Mouse (Mus musculus) ES-E14 (cell line): Measurements from ENCODE around the gene Alkbh4. TPM values are rescaled to one million over a fixed set of nuclear protein-coding genes. Genes with fewer than 3 reads are reported as not detected.

Experiments used
- DNase-seq: peaks from one replicate; pipeline ENCODE4 v3.0.0-alpha.2; 2013; ENCODE audit warnings: low read depth, low spot score
- H3K27ac ChIP-seq: 2 replicates; pipeline ENCODE4 v1.5.1; 2012; ENCODE audit warnings: low read depth, mild to moderate bottlenecking, low read length, moderate library complexity, mixed read lengths; ENCODE audit not compliant: poor library complexity, insufficient read depth, severe bottlenecking
- H3K36me3 ChIP-seq: 2 replicates; pipeline ENCODE4 v1.6.1; 2012; ENCODE audit warnings: mild to moderate bottlenecking, low read length, moderate library complexity, mixed read lengths; ENCODE audit not compliant: control insufficient read depth, poor library complexity, insufficient read depth, severe bottlenecking
- H3K4me1 ChIP-seq, 2 experiments: fragments of 150-350 bp in 1 of 2; sonication (generic) in 1 of 2; 2 replicates each; pipeline ENCODE4 v1.6.1; 2012; ENCODE audit warnings: low read length in 2 of 2, mild to moderate bottlenecking in 1 of 2, mixed read lengths in 1 of 2; ENCODE audit not compliant: control insufficient read depth in 2 of 2, insufficient read depth in 2 of 2, poor library complexity in 1 of 2
- H3K4me3 ChIP-seq, 2 experiments: fragments of 150-350 bp in 1 of 2; sonication (generic) in 1 of 2; 2 replicates each; pipeline ENCODE4 v1.5.1; 2012; ENCODE audit warnings: low read length in 2 of 2, low read depth in 1 of 2, mild to moderate bottlenecking in 1 of 2, mixed read lengths in 1 of 2; ENCODE audit not compliant: insufficient read depth in 1 of 2, poor library complexity in 1 of 2, severe bottlenecking in 1 of 2
- H3K9ac ChIP-seq: 2 replicates; pipeline ENCODE4 v1.6.1; 2012; ENCODE audit warnings: low read depth, mild to moderate bottlenecking, low read length, mixed read lengths; ENCODE audit not compliant: poor library complexity, insufficient read depth, severe bottlenecking
- H3K9me3 ChIP-seq: fragments of 150-350 bp; sonication (generic); 2 replicates; pipeline ENCODE4 v1.6.1; 2012; ENCODE audit warnings: low read depth, mild to moderate bottlenecking, low read length; ENCODE audit not compliant: control insufficient read depth, insufficient read depth
- CHD2 ChIP-seq: IDR thresholded peaks from 2 replicates; pipeline ENCODE4 v1.6.1; 2014; ENCODE audit warnings: mild to moderate bottlenecking, low read depth, low read length, inconsistent platforms
- HCFC1 ChIP-seq: IDR thresholded peaks from 2 replicates; pipeline ENCODE4 v1.6.1; 2012; ENCODE audit warnings: low read length, inconsistent platforms, borderline replicate concordance; ENCODE audit not compliant: insufficient read depth
- MAFK ChIP-seq: IDR thresholded peaks from 2 replicates; pipeline ENCODE4 v1.6.1; 2014; ENCODE audit warnings: mild to moderate bottlenecking, low read depth, low read length, inconsistent platforms; ENCODE audit not compliant: insufficient read depth
- ZC3H11A ChIP-seq: IDR thresholded peaks from 2 replicates; pipeline ENCODE4 v1.6.1; 2012; ENCODE audit warnings: low read depth, mild to moderate bottlenecking, inconsistent platforms, low read length, borderline replicate concordance
- ZNF384 ChIP-seq: IDR thresholded peaks from 2 replicates; pipeline ENCODE4 v1.6.1; 2012; ENCODE audit warnings: low read depth, low read length, inconsistent platforms
- in situ Hi-C, 2 experiments: fragments of 600-800 bp; cut with MboI; formaldehyde crosslinking; loops; one replicate each; pipeline ENCODE4 v1.15.1; 2025; ENCODE audit warnings: low sequenced_read_pairs in 2 of 2, inconsistent platforms in 1 of 2; ENCODE audit not compliant: unreplicated experiment in 2 of 2
- total RNA-seq: library from RNA; depleted of rRNA; stranded (reverse); fragments of 300-350 nt; gene quantifications from 2 replicates; pipeline ENCODE4 v1.2.3, GENCODE M21; 2012

Alkbh4 gene
- total RNA-seq, 1 experiment, result 13.3 TPM

GRCm38 (mm10) chr5:136173606-136174463, 37.9 kb downstream of the Alkbh4 start:
- Histone ChIP-seq H3K4me1 (peaks cover 0 to 3% of the 10 kb centered on the region in 2 experiments; a peak in 1 of 4 replicates), H3K36me3 (0 out of 2 replicates have a peak, but pooled peaks cover 6% of the 10 kb centered on the region), H3K9me3 (no peaks in the 10 kb centered on the region), H3K4me3 (no peak overlapping the region), H3K27ac (no peak overlapping the region), H3K9ac (no peak overlapping the region)
- TF ChIP-seq HCFC1 (no peak), ZC3H11A (no peak), ZNF384 (no peak), CHD2 (no peak), MAFK (no peak)
- DNase-seq, result no peak
- in situ Hi-C loops, result no loop called here

- H3K27ac ChIP-seq, result no peak overlapping the region
- peaks cover 6 to 14% of the 10 kb centered on the region in 2 experiments; a peak in 1 of 4 replicates for H3K4me1 ChIP-seq
- TF ChIP-seq MAFK (no peak), ZC3H11A (no peak), CHD2 (no peak)
- H3K36me3 ChIP-seq, result peaks cover 27% of the 10 kb centered on the region
- H3K9me3 ChIP-seq, result no peaks in the 10 kb centered on the region
- in situ Hi-C loops, result no loop called here
- no peak overlapping the region for H3K9ac ChIP-seq
- H3K4me3 ChIP-seq, result no peak overlapping the region
- no peak for DNase-seq
Measured at GRCm38 (mm10) chr5:136179594-136179993, 43.6 kb downstream of the Alkbh4 start.

- no peak overlapping the region for H3K4me3 ChIP-seq
- H3K27ac ChIP-seq, result no peak overlapping the region
- no peak for DNase-seq
- H3K9ac ChIP-seq, result no peak overlapping the region
- in situ Hi-C loops, result no loop called here
- H3K4me1 ChIP-seq, result peaks cover 6 to 14% of the 10 kb centered on the region in 2 experiments; a peak in 1 of 4 replicates
- H3K9me3 ChIP-seq, result no peaks in the 10 kb centered on the region
- peaks cover 29% of the 10 kb centered on the region for H3K36me3 ChIP-seq
- TF ChIP-seq CHD2, result no peak
- TF ChIP-seq ZC3H11A, result no peak
- TF ChIP-seq ZNF384, result no peak
Measured at GRCm38 (mm10) chr5:136181197-136181596, 45.3 kb downstream of the Alkbh4 start.

- peaks cover 6 to 14% of the 10 kb centered on the region in 2 experiments; a peak in 1 of 4 replicates for H3K4me1 ChIP-seq
- peaks cover 33% of the 10 kb centered on the region for H3K36me3 ChIP-seq
- no peaks in the 10 kb centered on the region for H3K9me3 ChIP-seq
- in situ Hi-C loops, result no loop called here
- DNase-seq, result no peak
- TF ChIP-seq MAFK (no peak), ZC3H11A (no peak)
- H3K4me3 ChIP-seq, result no peak overlapping the region
- H3K9ac ChIP-seq, result no peak overlapping the region
- H3K27ac ChIP-seq, result no peak overlapping the region
Measured at GRCm38 (mm10) chr5:136182049-136182448, 46.1 kb downstream of the Alkbh4 start.

- Histone ChIP-seq H3K4me3 (no peak overlapping the region), H3K9me3 (no peaks in the 10 kb centered on the region), H3K36me3 (peaks cover 36% of the 10 kb centered on the region), H3K27ac (no peak overlapping the region), H3K4me1 (peaks cover 6 to 14% of the 10 kb centered on the region in 2 experiments; a peak in 1 of 4 replicates), H3K9ac (no peak overlapping the region)
- no peak for DNase-seq
- in situ Hi-C loops, result no loop called here
- TF ChIP-seq HCFC1, result no peak
- TF ChIP-seq ZC3H11A, result no peak
- no peak for TF ChIP-seq ZNF384
- no peak for TF ChIP-seq CHD2
- TF ChIP-seq MAFK, result no peak
Measured at GRCm38 (mm10) chr5:136182830-136183229, 46.9 kb downstream of the Alkbh4 start.
